Mouse (Mus musculus) frontal cortex, postnatal 36 days (tissue): ENCODE results near the gene Skil.
"Not testable (repeated sequence)": the region's sequence is repeated elsewhere in the genome, so short reads cannot be mapped to it uniquely, and the experiment has no call there.

Experiments
- DNase-seq, 2 experiments: peaks; one replicate each; pipeline ENCODE4 v3.0.0; 2022; ENCODE audit warnings: low spot score in 2 of 2

Gene Skil

GRCm38 (mm10) chr3:31129766-31130165 lies 34.9 kb downstream of the Skil start:
- DNase-seq: no peak

GRCm38 (mm10) chr3:31133664-31134063 lies 38.8 kb downstream of the Skil start:
- DNase-seq: no peak

GRCm38 (mm10) chr3:31134246-31134645 lies 39.4 kb downstream of the Skil start:
- no peak for DNase-seq

- DNase-seq: no peak
Measured at GRCm38 (mm10) chr3:31134696-31135095, 39.8 kb downstream of the Skil start.

- not testable (repeated sequence) for DNase-seq
Measured at GRCm38 (mm10) chr3:31136591-31136990, 41.7 kb downstream of the Skil start.

GRCm38 (mm10) chr3:31138454-31139424 lies 43.9 kb downstream of the Skil start:
- DNase-seq: peak; percentile 71 to 88

GRCm38 (mm10) chr3:31141621-31142020 lies 46.8 kb downstream of the Skil start:
- DNase-seq: no peak

GRCm38 (mm10) chr3:31145222-31145621 lies 50.4 kb downstream of the Skil start:
- not testable (repeated sequence) for DNase-seq

GRCm38 (mm10) chr3:31145641-31146290 lies 50.9 kb downstream of the Skil start:
- peak; percentile 71 to 88 for DNase-seq

- DNase-seq: no peak
Measured at GRCm38 (mm10) chr3:31148595-31148994, 53.7 kb downstream of the Skil start.

- peak in 1 of 2 experiments; percentile 30 for DNase-seq
Measured at GRCm38 (mm10) chr3:31149706-31150105, 54.8 kb downstream of the Skil start, which contains the start of gene Cldn11. Gene Cldn11 (plus strand): TSS chr3:31149920.

- no peak for DNase-seq
Measured at GRCm38 (mm10) chr3:31152108-31152507, 57.2 kb downstream of the Skil start.

GRCm38 (mm10) chr3:31156126-31156525 lies 61.3 kb downstream of the Skil start:
- DNase-seq: no peak

- DNase-seq: no peak
Measured at GRCm38 (mm10) chr3:31157776-31158175, 62.9 kb downstream of the Skil start.

- DNase-seq: no peak
Measured at GRCm38 (mm10) chr3:31160046-31160445, 65.2 kb downstream of the Skil start.

- no peak for DNase-seq
Measured at GRCm38 (mm10) chr3:31161336-31161735, 66.5 kb downstream of the Skil start.

GRCm38 (mm10) chr3:31162860-31163259 lies 68.0 kb downstream of the Skil start:
- DNase-seq: no peak

- DNase-seq: no peak
Measured at GRCm38 (mm10) chr3:31165803-31166202, 70.9 kb downstream of the Skil start.

GRCm38 (mm10) chr3:31166365-31166871 lies 71.6 kb downstream of the Skil start:
- peak; percentile 26 to 28 for DNase-seq
